Mouse (Mus musculus) heart, embryonic 16.5 days (tissue): ENCODE measurements around the gene AC109138.7. TPM values are rescaled to one million over a fixed set of nuclear protein-coding genes. Genes with fewer than 3 reads are reported as not detected.

ENCODE experiments used
- ATAC-seq: fragments of 200-750 bp; cut with Nextera tagmentation; replicated peaks from 2 replicates; pipeline ENCODE4 v1.8.0; 2017; ENCODE audit warnings: moderate number of reproducible peaks; ENCODE audit not compliant: insufficient read depth, low FRiP score; ENCODE audit errors: extremely low read depth
- H3K27ac ChIP-seq: fragments of 300-500 bp; sonication (generic); 2 replicates; pipeline ENCODE4 v1.5.1; 2014; ENCODE audit warnings: mild to moderate bottlenecking, low read length, control low read depth, moderate library complexity
- H3K27me3 ChIP-seq: fragments of 300-500 bp; sonication (generic); 2 replicates; pipeline ENCODE4 v1.6.1; 2014; ENCODE audit warnings: low read length, mixed read lengths; ENCODE audit not compliant: control insufficient read depth, insufficient read depth
- H3K36me3 ChIP-seq: fragments of 300-500 bp; sonication (generic); 2 replicates; pipeline ENCODE4 v1.6.1; 2014; ENCODE audit not compliant: control insufficient read depth, insufficient read depth
- H3K4me1 ChIP-seq: fragments of 300-500 bp; sonication (generic); 2 replicates; pipeline ENCODE4 v1.6.1; 2014; ENCODE audit warnings: low read length, mixed read lengths; ENCODE audit not compliant: control insufficient read depth, insufficient read depth
- H3K4me2 ChIP-seq: fragments of 300-500 bp; sonication (generic); 2 replicates; pipeline ENCODE4 v1.6.1; 2014; ENCODE audit warnings: low read depth, mild to moderate bottlenecking, control low read depth, low read length
- H3K4me3 ChIP-seq: fragments of 300-500 bp; sonication (generic); 2 replicates; pipeline ENCODE4 v1.5.1; 2014; ENCODE audit warnings: mild to moderate bottlenecking, control low read depth, low read length
- H3K9ac ChIP-seq: fragments of 300-500 bp; sonication (generic); 2 replicates; pipeline ENCODE4 v1.6.1; 2014; ENCODE audit warnings: low read length, control low read depth
- H3K9me3 ChIP-seq: fragments of 300-500 bp; sonication (generic); replicated peaks from 2 replicates; pipeline ENCODE4 v1.6.1; 2016; ENCODE audit warnings: low read length; ENCODE audit not compliant: control insufficient read depth
- WGBS: fragments of 180-500 bp; shearing (Covaris S2); extraction: QIAGEN DNeasy Blood & Tissue Kit; methylation state at CpG from one replicate; pipeline ENCODE4 v1.1.7; 2014; 5-methylcytosine and 5-hydroxymethylcytosine counted together
- polyA plus RNA-seq: library from polyadenylated mRNA; unstranded; fragments of >200 nt; fragmentation: Nextera tagmentation; extraction: Ambion mirVana; gene quantifications from 2 replicates; pipeline ENCODE4 v1.2.1, GENCODE M21; 2015

The AC109138.7 gene
- polyA plus RNA-seq, result not detected in 2 replicates

DNA sequence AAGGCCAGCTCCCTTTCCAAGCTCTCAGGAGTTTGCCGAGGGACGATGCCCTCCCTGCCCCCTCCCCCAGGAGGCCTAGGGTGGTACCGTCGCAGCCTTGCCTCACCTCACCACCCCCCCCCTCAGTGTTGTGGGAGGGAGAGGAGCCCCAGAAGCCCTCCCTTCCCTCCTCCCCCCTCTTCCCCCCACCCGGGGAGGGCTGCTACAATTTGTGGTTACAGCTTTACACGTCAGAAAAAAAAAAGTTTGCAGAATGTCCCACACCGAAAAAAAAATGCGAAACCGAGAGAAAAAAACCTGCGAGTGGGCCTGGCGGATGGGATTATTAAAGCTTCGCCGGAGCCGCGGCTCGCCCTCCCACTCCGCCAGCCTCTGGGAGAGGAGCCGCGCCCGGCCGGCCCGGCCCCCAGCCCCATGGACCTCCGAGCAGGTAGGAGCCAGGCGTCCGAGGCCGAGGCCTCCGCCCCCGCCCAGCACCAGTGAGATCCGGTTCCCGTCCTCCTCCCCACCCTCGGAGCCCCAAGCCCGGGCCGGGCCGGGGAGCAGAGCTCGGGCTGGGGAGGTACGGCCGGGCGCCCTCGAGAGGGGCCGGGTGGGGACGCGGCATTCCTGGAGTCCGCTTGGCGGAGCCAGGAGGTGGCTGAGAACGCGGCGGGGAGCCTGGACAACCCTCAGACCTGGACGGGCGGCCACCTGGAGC lies at the start of gene AC109138.7, which contains the start of gene Clcf1:
Gene AC109138.7, plus strand, starts transcription at position 287 of the 700 bp plus-strand sequence.
Gene Clcf1, plus strand, starts transcription at position 168 of the 700 bp plus-strand sequence.
- WGBS, result under 1% methylated on average over 47 of the region's 49 CpGs
- peak within 1 kb of the TSS; percentile 84 for H3K9ac ChIP-seq
- peaks cover 19% of the 10 kb centered on the region for H3K4me1 ChIP-seq
- H3K4me3 ChIP-seq, result peak within 1 kb of the TSS; percentile 73
- no peaks in the 10 kb centered on the region for H3K36me3 ChIP-seq
- peak within 1 kb of the TSS; percentile 99 for H3K4me2 ChIP-seq
- peak; percentile 45 for ATAC-seq
- peaks cover 41% of the 10 kb centered on the region for H3K27me3 ChIP-seq
- no peaks in the 10 kb centered on the region for H3K9me3 ChIP-seq
- peak within 1 kb of the TSS; percentile 61 for H3K27ac ChIP-seq

DNA sequence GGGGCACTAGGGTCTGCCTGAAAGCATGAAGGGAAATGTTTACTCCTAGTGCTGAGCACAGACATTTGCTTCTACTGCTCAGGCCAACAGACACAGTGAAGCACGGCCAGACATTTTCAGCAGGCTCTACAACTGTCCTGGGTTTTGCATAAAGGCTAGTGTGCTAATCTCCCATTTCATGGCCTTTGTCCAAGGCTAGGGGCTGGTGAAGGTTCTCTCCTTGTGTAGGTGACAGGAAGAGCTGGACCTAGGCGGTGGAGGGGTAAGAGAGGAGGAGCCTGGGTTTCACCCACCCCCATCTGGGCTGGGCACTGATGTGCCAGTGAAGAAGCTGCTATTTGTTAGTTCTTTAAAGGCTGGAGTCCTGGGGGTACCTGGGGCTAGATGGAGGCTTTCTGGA lies 49.4 kb upstream of the AC109138.7 start:
- H3K27me3 ChIP-seq, result no peaks in the 10 kb centered on the region
- H3K9me3 ChIP-seq, result no peaks in the 10 kb centered on the region
- no peak for ATAC-seq
- H3K4me2 ChIP-seq, result no peak overlapping the region
- no peak overlapping the region for H3K27ac ChIP-seq
- WGBS, result 69% methylated on average over 2 of the region's 2 CpGs
- no peak overlapping the region for H3K4me3 ChIP-seq
- H3K36me3 ChIP-seq, result peaks cover 10% of the 10 kb centered on the region
- peaks cover 25% of the 10 kb centered on the region for H3K4me1 ChIP-seq
- H3K9ac ChIP-seq, result no peak overlapping the region

DNA sequence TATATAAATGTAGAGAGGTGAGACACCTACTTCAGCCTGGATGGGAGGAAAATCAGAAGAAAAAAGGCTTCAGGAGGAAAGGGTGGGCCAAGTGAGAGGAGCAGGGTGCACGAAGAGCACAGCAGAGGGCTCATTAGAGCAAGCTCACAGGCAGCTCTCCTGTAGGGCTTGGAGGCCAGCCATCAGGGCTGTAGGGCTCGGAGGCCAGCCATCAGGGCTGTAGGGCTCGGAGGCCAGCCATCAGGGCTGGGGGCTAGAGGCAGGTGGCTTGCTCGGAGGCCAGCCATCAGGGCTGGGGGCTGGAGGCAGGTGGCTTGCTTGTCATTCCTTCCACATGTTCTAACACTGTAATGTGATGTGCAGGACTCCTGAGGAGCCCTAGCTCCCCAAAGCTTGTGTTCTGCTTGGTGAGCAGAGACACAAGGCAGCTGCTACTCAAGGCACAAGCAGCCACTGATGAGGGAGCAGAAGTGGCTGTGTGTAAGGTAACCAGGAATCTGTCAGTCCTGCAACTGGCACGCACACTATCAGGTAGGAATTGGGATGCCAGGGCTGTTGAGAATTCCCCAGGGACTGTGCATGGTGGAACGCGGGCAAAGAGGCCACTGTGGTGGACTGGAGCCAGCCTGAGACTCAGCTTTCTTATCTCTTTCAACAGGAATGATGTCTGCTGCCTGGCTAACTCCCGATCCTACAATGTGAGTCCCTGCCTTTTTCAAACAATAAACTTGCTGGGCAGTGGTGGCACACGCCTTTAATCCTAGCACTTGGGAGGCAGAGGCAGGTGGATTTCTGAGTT lies 47.3 kb upstream of the AC109138.7 start:
- Histone ChIP-seq H3K9ac (peak overlapping the region; percentile 53; the same call in 1 of the 2 replicates), H3K27me3 (no peaks in the 10 kb centered on the region), H3K9me3 (no peaks in the 10 kb centered on the region), H3K4me1 (peaks cover 46% of the 10 kb centered on the region), H3K27ac (peak overlapping the region; percentile 92), H3K4me3 (no peak overlapping the region), H3K4me2 (0 out of 2 replicates have a peak overlapping the region, but pooled peaks have one; percentile 5), H3K36me3 (no peaks in the 10 kb centered on the region)
- WGBS, result 35% methylated on average over 9 of the region's 9 CpGs
- no peak for ATAC-seq

DNA sequence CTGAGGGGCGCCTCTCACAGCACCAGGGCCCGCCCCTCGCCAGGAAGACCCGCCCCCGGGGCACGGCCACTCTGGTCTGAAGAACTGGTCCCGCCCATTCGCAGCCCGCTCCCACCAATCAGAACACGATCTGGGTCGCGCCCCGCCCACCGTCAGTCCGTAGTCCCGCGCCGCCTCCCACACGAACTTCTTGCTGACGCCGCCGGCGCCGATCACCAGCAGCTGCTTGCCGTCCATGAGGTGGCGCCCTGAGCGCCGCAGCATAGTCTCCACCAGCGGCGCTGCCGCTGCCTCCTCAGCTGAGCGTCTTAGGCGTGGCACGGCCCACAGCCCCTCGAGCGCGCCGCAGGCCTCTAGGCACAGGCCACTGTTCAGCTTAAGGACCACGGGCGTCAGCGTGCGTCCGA lies 44.8 kb upstream of the AC109138.7 start:
- H3K4me1 ChIP-seq, result peaks cover 53% of the 10 kb centered on the region
- H3K4me3 ChIP-seq, result peak overlapping the region; percentile 58
- H3K4me2 ChIP-seq, result peak overlapping the region; percentile 93
- WGBS, result under 1% methylated on average over 43 of the region's 43 CpGs
- H3K27ac ChIP-seq, result peak overlapping the region; percentile 97
- H3K36me3 ChIP-seq, result no peaks in the 10 kb centered on the region
- peak overlapping the region; percentile 94 for H3K9ac ChIP-seq
- H3K9me3 ChIP-seq, result no peaks in the 10 kb centered on the region
- no peaks in the 10 kb centered on the region for H3K27me3 ChIP-seq
- peak; percentile 90 for ATAC-seq

DNA sequence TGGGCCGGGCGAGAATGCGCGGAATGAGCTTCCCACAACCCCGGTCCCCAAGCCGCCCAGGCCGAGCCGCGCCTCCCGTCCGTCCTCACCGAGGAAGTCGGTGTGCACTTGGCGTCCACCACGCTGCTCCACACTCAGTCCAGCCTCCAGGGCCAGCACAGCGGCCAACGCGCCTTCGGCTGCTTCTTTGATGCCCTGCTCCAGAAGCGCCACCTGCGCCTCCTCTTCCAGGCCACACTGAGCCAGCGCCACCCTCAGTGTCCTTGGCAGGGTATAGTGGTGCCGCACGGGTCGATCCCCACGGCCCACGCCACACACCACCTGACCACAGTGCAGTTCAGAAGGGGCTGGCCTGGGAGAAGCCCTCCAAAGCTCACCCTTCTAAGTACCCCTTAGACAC lies 44.3 kb upstream of the AC109138.7 start:
- H3K4me1 ChIP-seq, result peaks cover 55% of the 10 kb centered on the region
- ATAC-seq, result peak; percentile 19
- H3K27ac ChIP-seq, result peak overlapping the region; percentile 97

DNA sequence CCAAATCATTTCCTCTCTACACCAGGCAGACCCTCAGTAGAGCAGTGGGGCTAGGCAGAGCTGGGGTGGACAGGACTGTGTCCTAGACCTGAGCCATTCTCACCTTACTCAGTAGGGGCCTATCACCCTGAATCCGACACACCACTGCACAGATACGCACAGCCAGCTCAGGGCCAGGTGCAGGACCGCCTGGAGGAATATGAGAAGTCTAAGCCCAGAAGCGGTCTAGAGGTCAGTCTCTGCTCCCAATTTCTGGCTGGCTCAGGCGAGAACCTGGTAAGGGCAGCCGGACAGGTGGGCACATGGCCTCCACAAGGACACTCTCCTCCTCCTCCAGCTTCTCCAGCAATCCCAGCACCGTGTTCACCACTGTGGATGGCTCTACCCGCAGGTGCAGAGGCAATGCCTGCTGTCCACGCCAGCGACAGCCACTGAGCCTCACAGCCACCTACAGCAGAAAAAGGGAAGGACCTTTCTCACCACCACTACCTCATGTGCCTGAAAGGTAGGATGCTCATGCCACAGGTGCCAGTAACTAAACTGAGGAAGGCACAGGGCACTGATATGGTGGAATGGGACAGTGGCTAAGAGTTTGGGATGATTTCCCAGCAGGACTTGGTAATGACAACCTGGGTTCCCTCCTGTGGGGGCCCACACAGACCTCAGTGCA lies 43.3 kb upstream of the AC109138.7 start:
- no peaks in the 10 kb centered on the region for H3K27me3 ChIP-seq
- H3K4me2 ChIP-seq, result peak overlapping the region; percentile 51
- H3K36me3 ChIP-seq, result no peaks in the 10 kb centered on the region
- peak overlapping the region; percentile 97 for H3K27ac ChIP-seq
- no peak for ATAC-seq
- H3K4me3 ChIP-seq, result no peak overlapping the region
- H3K9me3 ChIP-seq, result no peaks in the 10 kb centered on the region
- H3K9ac ChIP-seq, result peak overlapping the region; percentile 94
- peaks cover 65% of the 10 kb centered on the region for H3K4me1 ChIP-seq
- WGBS, result 88% methylated on average over 10 of the region's 10 CpGs

More for the DNA sequence above, 44.3 kb upstream of the AC109138.7 start:
- WGBS, result 8% methylated on average over 27 of the region's 27 CpGs
- H3K9me3 ChIP-seq, result no peaks in the 10 kb centered on the region
- H3K36me3 ChIP-seq, result no peaks in the 10 kb centered on the region
- H3K9ac ChIP-seq, result peak overlapping the region; percentile 94
- H3K4me2 ChIP-seq, result peak overlapping the region; percentile 93
- no peaks in the 10 kb centered on the region for H3K27me3 ChIP-seq
- peak overlapping the region; percentile 58 for H3K4me3 ChIP-seq

DNA sequence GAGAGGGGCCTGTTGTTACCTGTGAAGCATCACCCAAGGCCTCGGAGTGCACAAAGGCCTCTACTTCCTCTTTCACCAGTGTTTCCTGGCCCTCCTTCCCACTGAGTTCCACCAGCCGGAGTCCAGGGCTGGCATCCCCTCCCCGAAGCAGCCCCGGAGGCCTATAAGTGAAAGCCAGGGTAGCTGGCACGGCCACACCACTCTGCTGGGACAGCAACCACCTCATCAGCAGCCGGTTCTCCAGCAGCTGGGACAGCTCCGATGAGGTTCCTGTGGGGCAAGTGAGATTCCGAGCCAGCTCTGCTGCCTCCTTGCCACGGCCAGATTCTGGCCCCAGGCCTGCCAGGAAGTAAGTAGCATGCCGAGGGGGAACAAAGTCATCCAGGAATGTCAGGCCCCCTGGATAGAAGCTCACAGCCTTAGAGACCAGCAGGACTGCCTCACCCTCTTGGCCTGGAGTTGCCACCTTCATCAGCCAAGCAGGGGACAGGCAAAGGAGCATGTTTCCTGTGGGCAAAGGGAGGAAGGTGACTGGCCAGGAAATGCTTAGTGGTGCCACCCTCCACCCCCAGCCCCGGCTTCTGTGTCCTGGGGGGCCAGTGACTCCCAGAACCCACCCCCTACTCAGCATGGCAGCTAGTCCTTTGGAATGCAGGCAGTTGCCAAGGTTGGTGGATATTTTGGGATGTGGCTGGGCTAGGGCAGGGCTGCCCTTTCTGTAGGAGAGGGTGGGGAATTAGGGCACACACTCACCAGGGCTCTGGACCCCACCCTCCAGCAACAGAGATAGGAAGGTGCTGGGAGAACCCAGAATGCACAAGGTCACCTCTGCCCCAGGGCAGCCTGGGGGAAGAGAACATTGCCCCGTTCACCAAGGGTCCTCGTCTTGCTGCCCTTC lies 42.5 kb upstream of the AC109138.7 start:
- peak overlapping the region; percentile 94 for H3K9ac ChIP-seq
- WGBS, result 31% methylated on average over 13 of the region's 13 CpGs
- peaks cover 61% of the 10 kb centered on the region for H3K4me1 ChIP-seq
- peak overlapping the region; percentile 4; the same call in 1 of the 2 replicates for H3K4me3 ChIP-seq
- peak overlapping the region; percentile 97 for H3K27ac ChIP-seq
- peak overlapping the region; percentile 51 for H3K4me2 ChIP-seq
- H3K27me3 ChIP-seq, result no peaks in the 10 kb centered on the region
- peak; percentile 23 for ATAC-seq
- no peaks in the 10 kb centered on the region for H3K9me3 ChIP-seq
- H3K36me3 ChIP-seq, result no peaks in the 10 kb centered on the region

DNA sequence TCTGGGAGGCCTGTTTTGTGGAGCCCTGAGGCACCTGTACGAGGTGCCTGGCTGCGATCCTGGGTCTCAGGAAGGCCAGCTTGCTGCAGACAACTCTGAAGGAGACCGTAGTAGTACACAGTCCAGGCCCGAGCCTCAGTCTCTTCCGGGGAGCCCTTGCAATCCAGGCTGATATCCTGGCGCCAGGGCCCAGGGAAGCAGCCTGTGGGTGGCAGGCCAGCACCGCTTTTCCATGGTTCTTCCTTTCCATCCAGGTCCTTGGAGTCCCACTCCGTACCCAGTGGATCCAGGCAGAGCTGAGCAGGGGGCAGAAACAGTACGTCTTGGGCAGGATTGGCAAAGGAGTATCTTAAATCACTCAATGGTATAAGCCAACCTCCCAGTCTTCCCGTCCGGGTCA lies 41.2 kb upstream of the AC109138.7 start:
- H3K4me2 ChIP-seq, result no peak overlapping the region; the same call in 1 of the 2 replicates
- 66% methylated on average over 11 of the region's 11 CpGs for WGBS

More for the DNA sequence above, 41.2 kb upstream of the AC109138.7 start:
- ATAC-seq, result no peak
- Histone ChIP-seq H3K4me1 (peaks cover 53% of the 10 kb centered on the region), H3K9ac (peak overlapping the region; percentile 94), H3K27ac (peak overlapping the region; percentile 97), H3K36me3 (no peaks in the 10 kb centered on the region), H3K9me3 (no peaks in the 10 kb centered on the region), H3K27me3 (no peaks in the 10 kb centered on the region), H3K4me3 (no peak overlapping the region)
